Mouse (Mus musculus): ENCODE data around the gene Dnah6.

DNA sequence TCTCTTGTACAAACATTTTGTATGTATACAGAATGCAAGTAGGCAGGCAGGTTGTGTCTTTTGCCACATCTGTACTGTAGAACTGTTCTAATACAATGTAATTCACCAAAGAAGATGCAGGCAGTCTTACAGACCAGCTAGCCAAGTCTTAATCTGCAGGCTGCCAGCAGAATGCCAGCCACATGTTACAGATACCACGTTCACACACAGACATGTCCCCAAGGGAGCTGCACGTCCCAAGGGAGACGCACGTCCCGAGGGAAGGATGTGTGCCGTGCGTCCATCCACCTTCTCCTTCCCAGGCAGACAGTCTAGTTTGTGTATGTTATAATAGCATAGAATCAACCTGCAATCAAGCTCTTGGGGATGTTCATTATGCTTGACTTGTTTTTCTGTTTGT is 35.6 kb upstream of the Dnah6 start:
- TF ChIP-seq POLR2A (IDR thresholded peaks at IDR 0.05; ENCODE audit: borderline replicate concordance, control insufficient read depth, low read depth, low read length) (no peak), CTCF (IDR thresholded peaks at IDR 0.05; ENCODE audit: control insufficient read depth, insufficient read depth, low read length) (no peak)
